Mouse (Mus musculus) neural tube, embryonic 15.5 days (tissue): ENCODE measurements around the gene Kmt5a. TPM values are rescaled to one million over a fixed set of nuclear protein-coding genes. Genes with fewer than 3 reads are reported as not detected.

Experiments
- ATAC-seq: fragments of 200-750 bp; cut with Nextera tagmentation; 2 replicates; pipeline ENCODE4 v1.8.0; 2017; ENCODE audit warnings: mild to moderate bottlenecking, moderate TSS enrichment, moderate library complexity; ENCODE audit not compliant: low FRiP score
- H3K27ac ChIP-seq: fragments of 300-500 bp; sonication (generic); replicated peaks from 2 replicates; pipeline ENCODE4 v1.5.1; 2015; ENCODE audit warnings: mild to moderate bottlenecking, inconsistent platforms
- H3K27me3 ChIP-seq: fragments of 300-500 bp; sonication (generic); replicated peaks from 2 replicates; pipeline ENCODE4 v1.6.1; 2015; ENCODE audit warnings: inconsistent platforms
- H3K36me3 ChIP-seq: fragments of 300-500 bp; sonication (generic); 2 replicates; pipeline ENCODE4 v1.6.1; 2015; ENCODE audit warnings: inconsistent platforms
- H3K4me1 ChIP-seq: fragments of 300-500 bp; sonication (generic); 2 replicates; pipeline ENCODE4 v1.6.1; 2015; ENCODE audit warnings: inconsistent platforms
- H3K4me2 ChIP-seq: fragments of 300-500 bp; sonication (generic); 2 replicates; pipeline ENCODE4 v1.6.1; 2015; ENCODE audit warnings: inconsistent platforms, mild to moderate bottlenecking, moderate library complexity
- H3K4me3 ChIP-seq: fragments of 300-500 bp; sonication (generic); replicated peaks from 2 replicates; pipeline ENCODE4 v1.5.1; 2015; ENCODE audit warnings: mild to moderate bottlenecking, inconsistent platforms
- H3K9ac ChIP-seq: fragments of 300-500 bp; sonication (generic); replicated peaks from 2 replicates; pipeline ENCODE4 v1.6.1; 2015; ENCODE audit warnings: mild to moderate bottlenecking, inconsistent platforms
- H3K9me3 ChIP-seq: fragments of 300-500 bp; sonication (generic); replicated peaks from 2 replicates; pipeline ENCODE4 v1.6.1; 2016; ENCODE audit warnings: inconsistent platforms
- WGBS: fragments of 180-500 bp; shearing (Covaris S2); methylation state at CpG from one replicate; pipeline ENCODE4 v1.1.7; 2015; ENCODE audit warnings: mixed read lengths; 5-methylcytosine and 5-hydroxymethylcytosine counted together
- polyA plus RNA-seq: library from polyadenylated mRNA; unstranded; fragments of >200 nt; fragmentation: Nextera tagmentation; extraction: Ambion mirVana; gene quantifications from 2 replicates; pipeline ENCODE4 v1.2.1, GENCODE M21; 2015

Kmt5a gene
- polyA plus RNA-seq = 29.3 and 30.8 TPM in 2 replicates

DNA sequence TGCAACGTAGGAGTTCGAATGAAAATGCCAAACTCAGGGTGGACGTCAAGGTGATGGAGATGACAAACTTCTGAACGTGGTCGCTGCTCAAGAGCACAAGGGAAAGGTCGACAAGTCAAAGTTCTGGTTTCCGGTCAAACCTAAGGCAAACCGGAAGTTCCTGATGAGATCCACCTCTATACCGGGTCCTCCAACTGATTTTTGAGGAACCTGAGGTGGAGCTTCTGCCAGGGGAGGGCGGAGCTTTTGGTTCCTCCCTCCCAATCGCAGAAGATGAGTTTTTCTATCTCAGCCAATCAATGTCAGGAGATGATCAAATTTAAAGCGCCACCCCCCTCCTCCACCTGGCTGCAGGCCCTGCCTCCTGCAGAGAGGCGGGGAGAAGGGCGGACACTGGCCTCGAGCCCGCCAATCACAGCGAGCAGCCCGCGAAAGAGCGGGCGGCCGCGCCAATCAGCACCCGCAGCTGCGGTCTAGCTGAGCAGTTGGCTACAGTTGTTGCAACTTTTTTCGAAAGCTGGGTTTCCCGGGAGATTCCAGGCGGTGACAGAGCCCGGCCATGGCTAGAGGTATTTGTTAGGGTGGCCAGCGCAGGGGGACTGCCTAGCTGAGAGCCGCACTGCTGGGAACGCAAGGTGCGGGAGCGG is at the start of gene Kmt5a:
TSS of gene Kmt5a (plus strand) at position 484 of the 647 bp plus-strand sequence.
- H3K36me3 ChIP-seq = no peaks in the 10 kb centered on the region
- H3K9me3 ChIP-seq = no peaks in the 10 kb centered on the region
- under 1% methylated on average over 34 of the region's 34 CpGs for WGBS
- no peaks in the 10 kb centered on the region for H3K27me3 ChIP-seq
- H3K27ac ChIP-seq = peak within 1 kb of the TSS; percentile 73
- peak within 1 kb of the TSS; percentile 61 for H3K9ac ChIP-seq
- H3K4me2 ChIP-seq = peak within 1 kb of the TSS; percentile 100
- peak; percentile 97 for ATAC-seq
- peaks cover 20% of the 10 kb centered on the region for H3K4me1 ChIP-seq
- H3K4me3 ChIP-seq = peak within 1 kb of the TSS; percentile 66

GRCm38 (mm10) chr5:124392412-124392811 is 47.3 kb upstream of the Kmt5a start:
- no peak for ATAC-seq
- Histone ChIP-seq H3K27me3 (no peaks in the 10 kb centered on the region), H3K9ac (no peak overlapping the region), H3K4me2 (no peak overlapping the region), H3K4me3 (no peak overlapping the region), H3K27ac (no peak overlapping the region), H3K36me3 (peaks cover 81% of the 10 kb centered on the region), H3K4me1 (no peaks in the 10 kb centered on the region), H3K9me3 (no peaks in the 10 kb centered on the region)
- 97% methylated on average over 4 of the region's 4 CpGs for WGBS

- H3K27me3 ChIP-seq = no peaks in the 10 kb centered on the region
- no peak overlapping the region for H3K27ac ChIP-seq
- WGBS = 90% methylated on average over 7 of the region's 7 CpGs
- H3K4me2 ChIP-seq = no peak overlapping the region
- no peak for ATAC-seq
- H3K36me3 ChIP-seq = peaks cover 79% of the 10 kb centered on the region
- H3K4me1 ChIP-seq = no peaks in the 10 kb centered on the region
- no peaks in the 10 kb centered on the region for H3K9me3 ChIP-seq
- no peak overlapping the region for H3K9ac ChIP-seq
- H3K4me3 ChIP-seq = no peak overlapping the region
Observed at GRCm38 (mm10) chr5:124393726-124394125, 46.0 kb upstream of the Kmt5a start.

GRCm38 (mm10) chr5:124410808-124411207 is 28.9 kb upstream of the Kmt5a start:
- no peaks in the 10 kb centered on the region for H3K9me3 ChIP-seq
- no peaks in the 10 kb centered on the region for H3K4me1 ChIP-seq
- no peak overlapping the region for H3K27ac ChIP-seq
- H3K9ac ChIP-seq = no peak overlapping the region
- WGBS = 83% methylated on average over 3 of the region's 3 CpGs
- H3K4me2 ChIP-seq = no peak overlapping the region
- H3K4me3 ChIP-seq = no peak overlapping the region
- ATAC-seq = no peak
- H3K36me3 ChIP-seq = peaks cover 59% of the 10 kb centered on the region
- no peaks in the 10 kb centered on the region for H3K27me3 ChIP-seq

DNA sequence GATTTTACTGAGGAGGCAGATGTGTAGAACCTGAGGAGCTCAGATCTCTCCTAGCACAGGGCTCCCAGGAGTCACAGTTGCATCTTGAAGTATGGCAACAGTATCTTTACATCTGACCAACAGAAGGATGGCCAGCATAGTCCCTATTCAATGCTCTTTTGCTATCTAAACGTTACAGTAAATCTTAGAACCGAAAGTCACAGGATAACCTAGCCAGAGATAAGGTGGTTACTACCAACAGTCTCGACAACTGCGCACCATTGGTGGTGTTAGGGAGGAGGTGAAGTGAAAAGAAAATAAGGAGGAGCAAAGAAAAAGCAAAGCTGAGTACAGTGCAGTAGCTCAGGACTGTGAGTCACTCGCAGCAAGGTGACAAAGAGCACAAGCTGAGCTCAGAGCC is 27.6 kb upstream of the Kmt5a start:
- 95% methylated on average over 5 of the region's 5 CpGs for WGBS
- Histone ChIP-seq H3K36me3 (peaks cover 49% of the 10 kb centered on the region), H3K27ac (no peak overlapping the region), H3K9me3 (no peaks in the 10 kb centered on the region), H3K27me3 (no peaks in the 10 kb centered on the region), H3K4me1 (no peaks in the 10 kb centered on the region), H3K4me2 (no peak overlapping the region), H3K4me3 (no peak overlapping the region), H3K9ac (no peak overlapping the region)
- ATAC-seq = no peak

- no peak overlapping the region for H3K27ac ChIP-seq
- peaks cover 4% of the 10 kb centered on the region; the same call in 1 of the 2 replicates for H3K36me3 ChIP-seq
- H3K27me3 ChIP-seq = no peaks in the 10 kb centered on the region
- peaks cover 12% of the 10 kb centered on the region for H3K4me1 ChIP-seq
- no peak overlapping the region for H3K4me3 ChIP-seq
- 93% methylated on average over 2 of the region's 2 CpGs for WGBS
- no peak for ATAC-seq
- H3K9ac ChIP-seq = no peak overlapping the region
- H3K9me3 ChIP-seq = no peaks in the 10 kb centered on the region
- no peak overlapping the region for H3K4me2 ChIP-seq
Observed at GRCm38 (mm10) chr5:124418903-124419302, 20.8 kb upstream of the Kmt5a start.

GRCm38 (mm10) chr5:124421786-124422185 is 17.9 kb upstream of the Kmt5a start:
- no peak overlapping the region for H3K27ac ChIP-seq
- H3K4me1 ChIP-seq = peaks cover 26% of the 10 kb centered on the region
- 96% methylated on average over 2 of the region's 2 CpGs for WGBS
- no peak overlapping the region for H3K4me2 ChIP-seq
- no peaks in the 10 kb centered on the region for H3K27me3 ChIP-seq
- ATAC-seq = no peak
- H3K9me3 ChIP-seq = no peaks in the 10 kb centered on the region
- H3K36me3 ChIP-seq = peaks cover 4% of the 10 kb centered on the region; the same call in 1 of the 2 replicates
- no peak overlapping the region for H3K9ac ChIP-seq
- H3K4me3 ChIP-seq = no peak overlapping the region

- WGBS = 3% methylated on average over 14 of the region's 14 CpGs
- ATAC-seq = no peak
- H3K9ac ChIP-seq = peak overlapping the region; percentile 70
- H3K9me3 ChIP-seq = no peaks in the 10 kb centered on the region
- H3K27ac ChIP-seq = peak overlapping the region; percentile 98
- H3K4me2 ChIP-seq = peak overlapping the region; percentile 91
- H3K36me3 ChIP-seq = peaks cover 3% of the 10 kb centered on the region; the same call in 1 of the 2 replicates
- H3K4me1 ChIP-seq = peaks cover 26% of the 10 kb centered on the region
- H3K27me3 ChIP-seq = no peaks in the 10 kb centered on the region
- peak overlapping the region; percentile 69 for H3K4me3 ChIP-seq
Observed at GRCm38 (mm10) chr5:124424200-124424722, 15.5 kb upstream of the Kmt5a start.

- Histone ChIP-seq H3K4me1 (peaks cover 26% of the 10 kb centered on the region), H3K27me3 (no peaks in the 10 kb centered on the region), H3K27ac (peak overlapping the region; percentile 98), H3K9me3 (no peaks in the 10 kb centered on the region), H3K9ac (peak overlapping the region; percentile 70), H3K4me3 (peak overlapping the region; percentile 69), H3K4me2 (peak overlapping the region; percentile 91), H3K36me3 (peaks cover 2% of the 10 kb centered on the region; the same call in 1 of the 2 replicates)
- peak; percentile 85 for ATAC-seq
- under 1% methylated on average over 63 of the region's 63 CpGs for WGBS
Observed at GRCm38 (mm10) chr5:124424723-124425411, 14.9 kb upstream of the Kmt5a start.

DNA sequence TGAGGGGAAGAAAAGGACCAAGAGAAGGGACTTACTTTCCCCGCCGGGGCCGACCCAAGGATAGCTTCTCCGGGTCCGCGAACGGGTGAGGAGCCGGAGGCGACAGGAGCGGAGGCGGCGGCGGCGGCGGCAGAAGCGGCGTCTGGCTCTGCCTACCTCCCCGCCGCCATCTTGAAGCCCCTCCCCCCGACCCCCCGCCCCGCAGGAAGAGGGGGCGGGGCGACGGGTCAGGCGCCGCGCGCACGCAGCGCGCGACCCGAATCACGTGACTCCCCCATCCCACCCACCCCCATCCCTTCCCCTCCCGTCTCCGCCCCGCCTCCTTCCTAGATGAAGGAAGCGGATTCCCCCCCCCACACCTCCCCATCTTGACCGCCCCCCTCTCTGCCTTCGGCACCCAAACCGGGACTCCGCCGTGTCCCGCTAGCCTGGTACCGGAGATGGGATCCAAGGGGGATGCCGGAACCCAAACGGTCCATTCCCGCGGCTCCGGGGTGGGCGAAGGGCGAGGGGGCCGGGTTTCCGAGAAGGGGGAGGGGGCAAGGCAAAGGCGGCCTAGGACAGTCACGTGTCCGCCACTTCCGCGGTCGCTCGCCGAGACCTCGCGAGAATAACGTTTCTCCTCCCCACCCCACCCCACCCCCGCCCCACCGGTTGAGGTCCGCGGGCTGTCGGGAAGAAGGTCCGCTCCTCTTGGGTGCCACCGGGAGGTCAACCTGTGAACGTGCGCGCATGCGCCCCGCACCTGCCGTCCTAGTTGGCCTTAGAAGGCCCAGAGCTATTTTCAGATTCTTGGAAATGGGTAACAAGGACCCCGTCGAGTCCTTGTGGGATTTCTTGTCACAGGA is 14.1 kb upstream of the Kmt5a start, which contains the start of gene Sbno1:
TSS of gene Sbno1 (minus strand) at position 590 of the 848 bp plus-strand sequence.
- H3K27me3 ChIP-seq = no peaks in the 10 kb centered on the region
- peaks cover 26% of the 10 kb centered on the region for H3K4me1 ChIP-seq
- no peaks in the 10 kb centered on the region for H3K9me3 ChIP-seq
- H3K27ac ChIP-seq = peak within 1 kb of the TSS; percentile 98
- H3K4me2 ChIP-seq = peak within 1 kb of the TSS; percentile 91
- H3K36me3 ChIP-seq = peaks cover 2% of the 10 kb centered on the region; the same call in 1 of the 2 replicates
- WGBS = under 1% methylated on average over 57 of the region's 81 CpGs
- H3K9ac ChIP-seq = peak within 1 kb of the TSS; percentile 83
- peak; percentile 94 for ATAC-seq
- peak within 1 kb of the TSS; percentile 69 for H3K4me3 ChIP-seq

DNA sequence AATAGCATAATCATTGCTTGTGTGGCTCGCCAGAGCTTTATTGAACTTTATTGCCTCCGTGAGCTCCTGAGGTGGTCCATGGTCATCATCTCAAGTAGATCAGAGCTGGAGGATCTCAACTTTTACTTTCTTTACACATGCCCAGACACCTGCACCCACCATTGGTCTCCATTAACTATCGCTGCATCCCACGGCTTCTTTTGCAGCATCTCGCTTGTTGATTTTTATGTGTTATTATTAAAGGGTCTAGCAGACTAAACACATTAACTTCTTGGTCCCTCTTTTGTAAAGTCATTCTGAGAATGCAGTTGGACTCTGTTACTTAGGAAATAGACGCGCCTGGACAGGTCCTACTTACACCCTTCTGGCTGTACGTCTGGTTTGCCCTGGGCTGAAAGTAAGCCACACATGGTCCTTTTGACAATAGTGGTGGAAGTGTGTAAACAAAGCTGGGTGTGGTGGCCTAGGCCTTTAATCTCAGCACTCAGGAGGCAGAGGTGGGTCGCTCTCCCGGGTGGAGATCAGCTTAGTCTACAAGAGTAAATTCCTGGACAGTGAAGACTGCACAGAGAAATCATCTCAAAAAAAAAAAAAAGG is 13.2 kb upstream of the Kmt5a start:
- peak overlapping the region; percentile 98 for H3K27ac ChIP-seq
- WGBS = 93% methylated on average over 10 of the region's 10 CpGs

More for the DNA sequence above, 13.2 kb upstream of the Kmt5a start:
- ATAC-seq = no peak
- no peaks in the 10 kb centered on the region for H3K27me3 ChIP-seq
- H3K9me3 ChIP-seq = no peaks in the 10 kb centered on the region
- peak overlapping the region; percentile 69 for H3K4me3 ChIP-seq
- peak overlapping the region; percentile 58 for H3K4me2 ChIP-seq
- H3K9ac ChIP-seq = no peak overlapping the region
- peaks cover 26% of the 10 kb centered on the region for H3K4me1 ChIP-seq
- peaks cover 2% of the 10 kb centered on the region; the same call in 1 of the 2 replicates for H3K36me3 ChIP-seq
